Mouse (Mus musculus) midbrain, embryonic 15.5 days (tissue): Measurements from ENCODE around the gene Tmem37. TPM values are rescaled to one million over a fixed set of nuclear protein-coding genes. Genes with fewer than 3 reads are reported as not detected.

Experiments used
- ATAC-seq: fragments of 200-750 bp; cut with Nextera tagmentation; replicated peaks from 2 replicates; pipeline ENCODE4 v1.8.0; 2017; ENCODE audit warnings: moderate TSS enrichment
- H3K27ac ChIP-seq: fragments of 300-500 bp; sonication (generic); 2 replicates; pipeline ENCODE4 v1.5.1; 2015; ENCODE audit warnings: mild to moderate bottlenecking, inconsistent platforms
- H3K27me3 ChIP-seq: fragments of 300-500 bp; sonication (generic); replicated peaks from 2 replicates; pipeline ENCODE4 v1.6.1; 2015; ENCODE audit warnings: inconsistent platforms
- H3K36me3 ChIP-seq: fragments of 300-500 bp; sonication (generic); replicated peaks from 2 replicates; pipeline ENCODE4 v1.6.1; 2015; ENCODE audit warnings: inconsistent platforms
- H3K4me1 ChIP-seq: fragments of 300-500 bp; sonication (generic); 2 replicates; pipeline ENCODE4 v1.6.1; 2015; ENCODE audit warnings: inconsistent platforms
- H3K4me2 ChIP-seq: fragments of 300-500 bp; sonication (generic); 2 replicates; pipeline ENCODE4 v1.6.1; 2015; ENCODE audit warnings: inconsistent platforms, mild to moderate bottlenecking, moderate library complexity
- H3K4me3 ChIP-seq: fragments of 300-500 bp; sonication (generic); 2 replicates; pipeline ENCODE4 v1.5.1; 2015; ENCODE audit warnings: mild to moderate bottlenecking, inconsistent platforms
- H3K9ac ChIP-seq: fragments of 300-500 bp; sonication (generic); 2 replicates; pipeline ENCODE4 v1.6.1; 2015; ENCODE audit warnings: mild to moderate bottlenecking, inconsistent platforms
- H3K9me3 ChIP-seq: fragments of 300-500 bp; sonication (generic); 2 replicates; pipeline ENCODE4 v1.6.1; 2016; ENCODE audit warnings: inconsistent platforms
- WGBS: fragments of 180-500 bp; shearing (Covaris S2); methylation state at CpG from one replicate; pipeline ENCODE4 v1.1.7; 2015; ENCODE audit warnings: mixed read lengths; 5-methylcytosine and 5-hydroxymethylcytosine counted together
- polyA plus RNA-seq: library from polyadenylated mRNA; unstranded; fragments of >200 nt; fragmentation: Nextera tagmentation; extraction: Ambion mirVana; gene quantifications from 2 replicates; pipeline ENCODE4 v1.2.1, GENCODE M21; 2015

Tmem37 gene
- polyA plus RNA-seq, 1 experiment from 2014 or later, result 7.6 TPM

GRCm38 (mm10) chr1:120019428-120019827 lies 54.4 kb downstream of the Tmem37 start:
- Histone ChIP-seq H3K4me3 (no peak overlapping the region), H3K9me3 (no peaks in the 10 kb centered on the region), H3K4me1 (no peaks in the 10 kb centered on the region), H3K9ac (no peak overlapping the region), H3K27me3 (no peaks in the 10 kb centered on the region), H3K27ac (no peak overlapping the region), H3K4me2 (no peak overlapping the region), H3K36me3 (no peaks in the 10 kb centered on the region)
- no peak for ATAC-seq
- 94% methylated on average over 12 of the region's 12 CpGs for WGBS

- 28% methylated on average over 3 of the region's 3 CpGs for WGBS
- Histone ChIP-seq H3K9ac (no peak overlapping the region), H3K4me1 (no peaks in the 10 kb centered on the region), H3K27ac (no peak overlapping the region), H3K4me2 (no peak overlapping the region), H3K9me3 (no peaks in the 10 kb centered on the region), H3K36me3 (no peaks in the 10 kb centered on the region), H3K27me3 (no peaks in the 10 kb centered on the region), H3K4me3 (no peak overlapping the region)
- ATAC-seq, result no peak
Measured at GRCm38 (mm10) chr1:120018900-120019299, 55.0 kb downstream of the Tmem37 start.

Other genes starting within 250 kb of the Tmem37 start
- gene Ptpn4, start 236.5 kb downstream of the Tmem37 start, polyA plus RNA-seq, result 10.9 and 12.5 TPM in 2 replicates
- 7.5 and 7.8 TPM in 2 replicates for gene Tmem177, start 160.9 kb downstream of the Tmem37 start, polyA plus RNA-seq
- gene Cfap221, start 76.8 kb downstream of the Tmem37 start, polyA plus RNA-seq, result 0.36 and 0.48 TPM in 2 replicates
- gene Sctr, start 67.2 kb downstream of the Tmem37 start, polyA plus RNA-seq, result 0.75 and 1.4 TPM in 2 replicates
- gene Dbi, start 47.0 kb upstream of the Tmem37 start, polyA plus RNA-seq, result 798 and 903 TPM in 2 replicates
- gene 3110009E18Rik, start 47.1 kb upstream of the Tmem37 start, polyA plus RNA-seq, result 14.2 and 16.0 TPM in 2 replicates
- gene Steap3, start 198.6 kb upstream of the Tmem37 start, polyA plus RNA-seq, result 4.1 and 4.9 TPM in 2 replicates